Mouse (Mus musculus) embryonic stem cell, embryonic (primary cell): ENCODE data around the gene Ttc16.

ENCODE experiments used
- CTCF ChIA-PET, 4 experiments: fragments of 300-600 bp in 2 of 4; fragments of 350-600 bp in 2 of 4; sonication (Branson Sonifier 250); formaldehyde crosslinking; loops; one replicate each; lab custom pipeline; 2022; ENCODE audit warnings: inconsistent platforms in 2 of 4; lab: Charles Lee
- POLR2A ChIA-PET, 4 experiments: fragments of 300-600 bp in 2 of 4; fragments of 350-600 bp in 2 of 4; sonication (Branson Sonifier 250); formaldehyde crosslinking; loops; one replicate each; lab custom pipeline; 2022; ENCODE audit warnings: antibody characterized with exemption in 4 of 4, inconsistent platforms in 1 of 4; lab: Charles Lee

Ttc16 gene

GRCm38 (mm10) chr2:32741273-32742172 lies 33.9 kb downstream of the Ttc16 start:
- ChIA-PET CTCF (interaction anchor here in 3 of 4 experiments (0.6 to 1.8 kb wide), 9 partner anchors 13 to 187 kb away, joined by 3 to 8 read pairs (median 3); partner anchors contain the start of gene Tor2a (in 2 of the 3)), POLR2A (interaction anchor here (0.6 to 12.4 kb wide), 22 partner anchors 9 to 220 kb away, joined by 3 to 118 read pairs (median 4); partner anchors contain the start of genes Fpgs (in 1 of the 4), Lrsam1 (in 1 of the 4), Rpl12 (in 1 of the 4) and Tor2a (in 1 of the 4))

GRCm38 (mm10) chr2:32740916-32741272 lies 34.5 kb downstream of the Ttc16 start, which contains the start of gene 6330409D20Rik:
6330409D20Rik (minus strand) TSS chr2:32741016.
- POLR2A ChIA-PET = interaction anchor here in 2 of 4 experiments (0.8 to 12.4 kb wide), 6 partner anchors 10 to 41 kb away, joined by 4 to 118 read pairs (median 7); no protein-coding TSS in a partner anchor
- CTCF ChIA-PET = interaction anchor here in 3 of 4 experiments (0.6 to 1.2 kb wide), 5 partner anchors 12 to 45 kb away, joined by 3 to 4 read pairs (median 3); partner anchors contain the start of gene Tor2a (in 2 of the 3)

- POLR2A ChIA-PET = interaction anchor here in 2 of 4 experiments (0.8 to 12.4 kb wide), 7 partner anchors 9 to 112 kb away, joined by 3 to 118 read pairs (median 3); partner anchors contain the start of gene Tor2a (in 1 of the 2)
- CTCF ChIA-PET = no interaction called here
These were observed 36.1 kb downstream of the Ttc16 start for GRCm38 (mm10) chr2:32739311-32739710.

- ChIA-PET POLR2A (interaction anchor here in 3 of 4 experiments (0.5 to 12.4 kb wide), 8 partner anchors 7 to 72 kb away, joined by 3 to 118 read pairs (median 4); no protein-coding TSS in a partner anchor), CTCF (interaction anchor here in 2 of 4 experiments (0.8 to 1.4 kb wide), 5 partner anchors 10 to 192 kb away, joined by 3 to 4 read pairs (median 3); partner anchors contain the start of gene Tor2a (in 2 of the 2))
These were observed 38.4 kb downstream of the Ttc16 start for GRCm38 (mm10) chr2:32737008-32737407.

- ChIA-PET CTCF (interaction anchor here in 2 of 4 experiments (0.8 to 1.6 kb wide), 4 partner anchors 10 to 193 kb away, joined by 3 to 4 read pairs (median 4); partner anchors contain the start of gene Tor2a (in 2 of the 2)), POLR2A (interaction anchor here in 3 of 4 experiments (0.5 to 12.4 kb wide), 7 partner anchors 7 to 235 kb away, joined by 3 to 118 read pairs (median 3); no protein-coding TSS in a partner anchor)
These were observed 39.1 kb downstream of the Ttc16 start for GRCm38 (mm10) chr2:32736306-32736829.

- CTCF ChIA-PET = interaction anchor here in 2 of 4 experiments (0.6 to 2.0 kb wide), 3 partner anchors 22 to 46 kb away, joined by 3 to 5 read pairs (median 4); partner anchors contain the start of gene Tor2a (in 1 of the 2)
- POLR2A ChIA-PET = interaction anchor here in 2 of 4 experiments (0.8 to 1.5 kb wide), 5 partner anchors 15 to 226 kb away, joined by 3 to 5 read pairs (median 4); partner anchors contain the start of genes Cdk9 (in 1 of the 2), Lrsam1 (in 1 of the 2) and Rpl12 (in 1 of the 2)
These were observed 40.5 kb downstream of the Ttc16 start for GRCm38 (mm10) chr2:32734933-32735332.

GRCm38 (mm10) chr2:32734480-32734879 lies 41.0 kb downstream of the Ttc16 start:
- CTCF ChIA-PET = interaction anchor here in 1 of 4 experiments (0.6 to 2.0 kb wide), 2 partner anchors 30 to 45 kb away, joined by 3 to 5 read pairs; no protein-coding TSS in a partner anchor
- POLR2A ChIA-PET = interaction anchor here in 2 of 4 experiments (0.8 to 9.6 kb wide), 6 partner anchors 8 to 227 kb away, joined by 3 to 118 read pairs (median 4); partner anchors contain the start of genes 6330409D20Rik (in 1 of the 2), Cdk9 (in 1 of the 2), Lrsam1 (in 1 of the 2) and Rpl12 (in 1 of the 2)

GRCm38 (mm10) chr2:32732695-32733094 lies 42.7 kb downstream of the Ttc16 start:
- CTCF ChIA-PET = interaction anchor here in 1 of 4 experiments (1.0 to 1.6 kb wide), 2 partner anchors 18 to 24 kb away, joined by 3 to 5 read pairs; partner anchors contain the start of gene Tor2a
- POLR2A ChIA-PET = interaction anchor here in 3 of 4 experiments (1.1 to 9.6 kb wide), 5 partner anchors 10 to 26 kb away, joined by 3 to 118 read pairs (median 4); partner anchors contain the start of genes 6330409D20Rik (in 1 of the 3) and Cdk9 (in 1 of the 3)

- ChIA-PET POLR2A (interaction anchor here in 2 of 4 experiments (0.6 to 9.6 kb wide), 10 partner anchors 10 to 43 kb away, joined by 3 to 118 read pairs (median 4); partner anchors contain the start of genes 6330409D20Rik (in 1 of the 2), Cdk9 (in 1 of the 2) and Tor2a (in 1 of the 2)), CTCF (interaction anchor here in 2 of 4 experiments (1.0 to 1.6 kb wide), 2 partner anchors 18 to 25 kb away, joined by 3 to 5 read pairs; partner anchors contain the start of gene Tor2a (in 1 of the 2))
These were observed 43.5 kb downstream of the Ttc16 start for GRCm38 (mm10) chr2:32731911-32732310.

GRCm38 (mm10) chr2:32730854-32731253 lies 44.6 kb downstream of the Ttc16 start:
- ChIA-PET CTCF (interaction anchor here in 1 of 4 experiments (1.0 kb wide), 1 partner anchor 17 kb away, joined by 3 read pairs; no protein-coding TSS in a partner anchor), POLR2A (interaction anchor here in 2 of 4 experiments (0.5 to 9.6 kb wide), 7 partner anchors 11 to 170 kb away, joined by 3 to 118 read pairs (median 3); partner anchors contain the start of genes 6330409D20Rik (in 1 of the 2) and Cdk9 (in 1 of the 2))

GRCm38 (mm10) chr2:32729547-32729946 lies 45.9 kb downstream of the Ttc16 start:
- POLR2A ChIA-PET = interaction anchor here in 2 of 4 experiments (1.0 to 9.6 kb wide), 7 partner anchors 13 to 155 kb away, joined by 3 to 214 read pairs (median 5); partner anchors contain the start of genes Cdk9 (in 2 of the 2), 6330409D20Rik (in 1 of the 2) and Tor2a (in 1 of the 2)
- CTCF ChIA-PET = interaction anchor here in 2 of 4 experiments (0.8 to 2.6 kb wide), 3 partner anchors 36 to 129 kb away, joined by 3 to 7 read pairs (median 3); no protein-coding TSS in a partner anchor

- ChIA-PET POLR2A (interaction anchor here in 3 of 4 experiments (0.7 to 9.6 kb wide), 29 partner anchors 12 to 403 kb away, joined by 3 to 214 read pairs (median 5); partner anchors contain the start of genes 6330409D20Rik (in 2 of the 3), Cdk9 (in 2 of the 3), Eng (in 1 of the 3) and Fpgs (in 1 of the 3)), CTCF (interaction anchor here (0.6 to 4.0 kb wide), 17 partner anchors 13 to 184 kb away, joined by 3 to 35 read pairs (median 5); partner anchors contain the start of genes Tor2a (in 2 of the 4) and 6330409D20Rik (in 1 of the 4))
These were observed 47.0 kb downstream of the Ttc16 start for GRCm38 (mm10) chr2:32728463-32728862.

GRCm38 (mm10) chr2:32727435-32727834 lies 48.0 kb downstream of the Ttc16 start:
- ChIA-PET POLR2A (interaction anchor here (0.5 to 9.6 kb wide), 100 partner anchors 9 to 1410 kb away, joined by 3 to 214 read pairs (median 4); partner anchors contain the start of genes Cdk9 (in 3 of the 4), Tor2a (in 3 of the 4), 6330409D20Rik (in 2 of the 4) and Eng (in 2 of the 4)), CTCF (interaction anchor here (0.5 to 4.0 kb wide), 48 partner anchors 9 to 1598 kb away, joined by 3 to 35 read pairs (median 5); partner anchors contain the start of genes Tor2a (in 3 of the 4), Cdk9 (in 2 of the 4), Angptl2 (in 1 of the 4) and Garnl3 (in 1 of the 4))

- POLR2A ChIA-PET = interaction anchor here in 3 of 4 experiments (1.0 to 9.6 kb wide), 9 partner anchors 10 to 50 kb away, joined by 4 to 214 read pairs (median 16); partner anchors contain the start of genes Cdk9 (in 3 of the 3), 6330409D20Rik (in 1 of the 3) and Fpgs (in 1 of the 3)
These were observed 50.3 kb downstream of the Ttc16 start for GRCm38 (mm10) chr2:32724832-32725790.

More at GRCm38 (mm10) chr2:32724832-32725790, 50.3 kb downstream of the Ttc16 start:
- CTCF ChIA-PET = interaction anchor here in 2 of 4 experiments (0.6 to 4.0 kb wide), 6 partner anchors 17 to 215 kb away, joined by 3 to 15 read pairs (median 4); partner anchors contain the start of gene Tor2a (in 1 of the 2)
